Mouse (Mus musculus) thymus, postnatal 36 days (tissue): ENCODE measurements around the gene Cryl1.

Experiments
- DNase-seq, 2 experiments: peaks; one replicate each; pipeline ENCODE4 v3.0.0; 2022; ENCODE audit warnings: mixed read lengths in 2 of 2

The Cryl1 gene

DNA sequence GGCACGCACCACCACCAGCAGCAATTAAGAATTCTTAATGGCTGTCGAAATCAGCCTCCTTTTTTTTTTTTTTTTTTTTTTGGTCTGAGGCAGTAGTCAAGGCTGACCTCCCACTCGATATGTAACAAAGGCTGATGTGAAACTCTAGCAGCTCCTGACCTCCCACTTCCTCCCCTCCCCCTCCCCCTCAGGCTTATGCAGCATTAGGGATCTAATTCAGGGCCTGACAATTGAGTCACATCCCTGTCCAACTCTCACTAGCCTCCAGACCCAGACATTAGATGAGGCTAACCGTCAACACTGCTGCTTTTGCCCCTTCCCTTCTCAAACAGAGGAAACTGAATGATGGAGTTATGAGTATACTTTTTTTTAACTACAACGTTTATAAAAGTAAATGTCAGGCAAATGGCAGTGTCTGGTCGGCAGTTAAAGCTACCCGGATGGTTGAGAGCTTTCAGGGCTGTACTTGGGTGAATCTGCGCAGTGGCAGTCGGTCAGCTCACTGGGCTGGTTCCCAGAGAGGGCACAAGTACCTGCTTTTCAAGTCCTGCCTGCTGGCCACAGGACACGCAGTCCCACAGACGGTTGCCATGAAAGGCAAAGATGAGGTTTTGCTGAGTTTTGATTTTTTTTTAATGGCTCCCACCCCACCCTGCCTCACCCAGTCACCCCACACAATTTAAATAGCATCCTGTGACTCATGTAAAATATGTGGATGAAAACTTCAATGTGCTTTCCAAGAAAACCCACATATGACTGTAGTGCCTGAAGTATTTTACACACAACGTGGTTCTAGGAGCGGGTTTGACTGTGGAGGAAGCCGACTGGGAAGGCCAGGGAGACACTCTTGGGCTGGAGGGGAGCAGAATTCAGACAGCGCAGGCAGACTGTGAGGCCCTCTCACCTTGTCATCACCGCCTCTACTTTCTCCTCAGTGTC lies 81.4 kb downstream of the Cryl1 start:
- no peak for DNase-seq

- DNase-seq: no peak
Observed at GRCm38 (mm10) chr14:57315976-57316375, 82.4 kb downstream of the Cryl1 start.

GRCm38 (mm10) chr14:57315551-57315950 lies 82.8 kb downstream of the Cryl1 start:
- no peak for DNase-seq

GRCm38 (mm10) chr14:57301600-57302230 lies 96.6 kb downstream of the Cryl1 start:
- no peak for DNase-seq

DNA sequence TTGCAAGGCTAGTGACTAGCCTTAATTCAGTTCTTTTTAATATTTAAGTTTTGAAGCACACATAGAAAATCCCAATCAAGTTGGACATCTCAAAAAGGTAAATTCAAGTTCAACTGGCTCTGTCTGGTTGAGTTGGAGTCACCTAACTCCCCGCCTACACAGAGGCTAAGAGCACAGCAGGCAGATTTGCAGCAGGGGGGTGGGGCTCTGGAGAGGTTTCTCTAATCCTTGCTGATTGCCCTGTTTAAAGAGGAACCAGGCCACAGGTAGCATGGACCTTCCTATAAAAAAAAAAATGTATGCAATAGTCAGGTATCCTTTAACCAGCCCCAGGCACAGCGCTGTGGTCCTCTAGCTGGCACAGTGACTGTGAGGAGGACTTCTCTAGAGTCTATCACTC lies 97.8 kb downstream of the Cryl1 start:
- DNase-seq: no peak

- no peak for DNase-seq
Observed at GRCm38 (mm10) chr14:57297672-57298071, 100.7 kb downstream of the Cryl1 start.

- DNase-seq: no peak
Observed at GRCm38 (mm10) chr14:57291399-57291942, 106.9 kb downstream of the Cryl1 start.

- no peak for DNase-seq
Observed at GRCm38 (mm10) chr14:57289105-57289504, 109.2 kb downstream of the Cryl1 start.

DNA sequence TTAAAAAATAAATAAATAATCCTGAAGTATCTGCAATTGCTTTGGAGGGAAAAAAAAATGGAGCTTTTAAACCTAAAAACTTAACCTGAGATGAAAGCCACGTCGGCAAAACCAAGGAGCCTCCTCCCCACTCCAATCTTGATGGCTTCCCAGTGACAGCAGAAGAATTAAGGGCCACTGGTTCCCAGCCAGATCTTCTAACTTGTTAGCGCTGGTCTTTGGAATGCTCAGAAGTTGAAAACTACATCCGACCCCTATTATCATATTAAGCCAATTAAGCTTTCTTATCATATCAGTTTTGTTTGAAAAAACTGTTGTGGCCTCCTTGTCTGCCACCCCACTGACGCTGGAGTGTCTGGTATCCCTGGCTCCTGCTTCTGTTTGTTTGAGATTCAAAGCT lies 114.5 kb downstream of the Cryl1 start:
- no peak for DNase-seq

- DNase-seq: no peak
Observed at GRCm38 (mm10) chr14:57282591-57282990, 115.7 kb downstream of the Cryl1 start.

GRCm38 (mm10) chr14:57280835-57281234 lies 117.5 kb downstream of the Cryl1 start:
- no peak for DNase-seq

DNA sequence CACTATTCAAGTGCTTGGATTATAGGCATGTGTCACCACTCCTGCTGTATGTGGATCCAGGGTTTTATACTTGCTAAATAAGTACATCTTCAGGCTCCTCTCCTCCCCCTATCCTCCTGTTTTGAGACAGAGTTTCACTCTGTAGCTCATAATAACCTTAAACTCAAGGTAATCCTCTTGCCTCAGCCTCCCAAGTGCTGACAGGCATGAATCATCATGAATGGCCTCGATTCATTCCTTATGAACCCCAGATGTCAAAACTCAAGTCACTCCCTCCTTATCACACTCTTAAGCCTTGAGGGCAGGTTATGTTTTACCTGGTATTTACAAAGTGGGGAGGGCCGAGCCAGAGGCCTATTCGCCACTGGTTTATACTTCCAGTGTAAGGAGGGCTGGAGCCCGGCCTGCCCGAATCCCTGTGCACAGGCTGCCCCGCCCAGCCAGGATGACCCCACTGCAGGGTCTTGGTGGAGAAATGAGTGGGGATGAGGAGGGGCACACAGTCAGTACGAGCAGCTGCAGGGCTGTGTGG lies 121.8 kb downstream of the Cryl1 start:
- no peak for DNase-seq

- no peak for DNase-seq
Observed at GRCm38 (mm10) chr14:57272341-57272740, 126.0 kb downstream of the Cryl1 start.

- DNase-seq: no peak
Observed at GRCm38 (mm10) chr14:57271861-57272260, 126.5 kb downstream of the Cryl1 start.

- no peak for DNase-seq
Observed at GRCm38 (mm10) chr14:57268900-57269299, 129.4 kb downstream of the Cryl1 start.

DNA sequence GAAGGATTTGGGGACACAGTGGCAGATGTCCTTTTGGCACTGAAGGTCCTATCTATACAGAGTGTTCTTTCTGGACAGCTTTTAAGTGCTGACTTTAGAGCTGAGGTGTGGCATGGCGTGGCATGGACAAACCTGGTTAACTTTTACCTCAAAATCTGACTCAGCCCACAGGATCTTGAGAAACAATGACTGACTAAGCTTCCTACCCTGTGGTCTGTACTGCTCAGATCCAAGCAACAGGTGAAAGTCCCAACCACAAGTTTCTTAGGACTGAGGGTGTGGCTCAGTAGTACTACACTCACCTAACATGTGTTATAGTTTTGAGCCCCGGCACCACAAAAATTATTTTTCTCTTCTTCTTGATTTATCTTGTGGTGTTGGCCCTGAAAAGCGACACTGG lies 130.0 kb downstream of the Cryl1 start:
- no peak for DNase-seq

- no peak for DNase-seq
Observed at GRCm38 (mm10) chr14:57263943-57264342, 134.4 kb downstream of the Cryl1 start.

- peak in 1 of 2 experiments; percentile 28 for DNase-seq
Observed at GRCm38 (mm10) chr14:57259341-57259740, 139.0 kb downstream of the Cryl1 start.

DNA sequence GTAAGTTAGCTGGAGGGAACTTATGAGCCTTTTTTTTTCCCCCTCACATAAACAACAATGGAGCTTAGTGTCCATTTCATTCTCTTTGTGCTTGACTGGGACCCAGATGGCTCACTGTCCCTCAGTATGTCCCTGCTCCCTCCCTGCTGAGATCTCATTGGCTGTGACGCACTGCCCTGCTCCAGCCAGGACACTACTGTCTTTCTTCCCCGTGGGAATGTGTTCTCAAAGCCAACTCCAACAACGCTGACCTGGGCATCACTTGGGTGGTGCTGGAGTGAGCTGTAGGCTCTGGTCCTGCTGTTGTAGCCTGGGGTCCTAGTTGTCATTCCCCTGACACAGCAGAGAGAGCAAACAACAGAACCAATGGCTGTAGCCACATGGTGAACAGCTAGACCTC lies 149.7 kb downstream of the Cryl1 start:
- DNase-seq: no peak

GRCm38 (mm10) chr14:57246575-57246974 lies 151.8 kb downstream of the Cryl1 start:
- DNase-seq: no peak

- no peak for DNase-seq
Observed at GRCm38 (mm10) chr14:57242978-57243377, 155.4 kb downstream of the Cryl1 start.

GRCm38 (mm10) chr14:57235276-57235675 lies 163.1 kb downstream of the Cryl1 start:
- no peak for DNase-seq

DNA sequence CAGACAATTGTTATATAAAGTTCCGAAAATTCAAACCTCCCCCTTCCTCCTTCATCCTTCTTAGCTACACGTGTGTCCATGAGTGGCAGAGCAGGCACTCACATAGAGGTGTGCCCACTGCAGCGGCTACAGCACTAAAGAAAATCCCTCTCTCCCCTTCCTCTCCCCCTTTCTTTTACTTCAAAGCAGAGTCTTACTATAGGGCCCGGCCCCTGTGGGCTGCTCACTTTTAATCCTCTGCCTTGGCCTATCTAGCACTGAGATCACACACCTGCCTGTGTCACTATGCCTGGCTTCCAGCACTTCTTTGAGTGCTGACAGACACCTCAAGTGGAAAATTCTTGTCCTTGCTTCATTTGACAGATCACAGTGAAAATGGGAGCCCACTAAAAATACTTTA lies 163.6 kb downstream of the Cryl1 start:
- DNase-seq: no peak
